Mouse (Mus musculus): Measurements from ENCODE around the gene Fam240b.
A peak's percentile ranks its signal among the peaks of the same experiment; 100 is the strongest.
"Not testable (repeated sequence)": the region's sequence is repeated elsewhere in the genome, so short reads cannot be mapped to it uniquely, and the experiment has no call there.

Fam240b gene

GRCm38 (mm10) chr13:64497692-64498091, at the start of gene Fam240b:
Gene Fam240b (minus strand): TSS chr13:64497792.
- no peak for DNase-seq

DNA sequence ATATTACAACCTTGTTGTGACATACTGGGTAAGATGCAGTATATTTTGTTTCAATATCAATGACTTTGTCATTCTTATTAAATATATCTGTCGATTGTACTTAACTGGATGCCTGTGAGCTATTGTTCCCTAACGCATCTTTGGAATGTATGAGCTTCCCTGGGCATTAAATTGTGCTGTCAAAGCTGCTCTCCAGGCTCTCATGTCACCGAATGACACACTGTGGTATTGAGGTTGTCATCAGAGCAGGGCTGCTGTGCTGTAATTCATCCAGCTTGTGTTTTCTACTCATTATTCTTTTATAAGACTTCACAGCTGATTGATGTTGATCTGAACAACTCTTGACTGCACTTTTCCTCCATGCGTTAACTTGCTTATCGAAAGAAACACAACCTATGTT, 32.5 kb upstream of the Fam240b start:
- no peak for DNase-seq

- no peak for DNase-seq
Observed at GRCm38 (mm10) chr13:64526515-64527285, 29.1 kb upstream of the Fam240b start.

- no peak for DNase-seq
Observed at GRCm38 (mm10) chr13:64514247-64514646, 16.7 kb upstream of the Fam240b start.

- DNase-seq: no peak
Observed at GRCm38 (mm10) chr13:64511616-64512015, 14.0 kb upstream of the Fam240b start.

GRCm38 (mm10) chr13:64507361-64507760, 9.8 kb upstream of the Fam240b start:
- no peak for DNase-seq

- no peak for DNase-seq
Observed at GRCm38 (mm10) chr13:64502833-64503232, 5.2 kb upstream of the Fam240b start.

- DNase-seq: no peak
Observed at GRCm38 (mm10) chr13:64493586-64493985, 4.0 kb downstream of the Fam240b start.

GRCm38 (mm10) chr13:64489886-64490285, 7.7 kb downstream of the Fam240b start:
- DNase-seq: no peak

DNA sequence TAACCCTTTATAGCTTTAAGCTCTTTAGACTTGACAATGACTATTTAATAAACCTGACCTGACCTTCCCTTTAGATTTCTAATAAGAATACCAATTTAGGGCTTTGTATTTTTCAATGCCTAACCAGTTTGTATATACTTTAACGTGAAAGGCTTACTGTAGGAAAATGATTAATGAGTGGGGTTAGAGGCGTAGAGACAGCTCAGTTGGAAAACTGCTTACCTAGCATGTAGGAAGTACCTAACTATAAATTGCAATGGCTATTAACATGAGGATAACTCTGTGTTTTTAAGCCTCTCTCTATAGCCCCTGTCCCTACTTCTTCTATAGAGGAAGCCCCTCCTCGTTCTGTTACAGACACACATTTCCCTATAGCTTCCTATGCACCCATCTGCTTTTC, 17.6 kb downstream of the Fam240b start:
- no peak for DNase-seq

DNA sequence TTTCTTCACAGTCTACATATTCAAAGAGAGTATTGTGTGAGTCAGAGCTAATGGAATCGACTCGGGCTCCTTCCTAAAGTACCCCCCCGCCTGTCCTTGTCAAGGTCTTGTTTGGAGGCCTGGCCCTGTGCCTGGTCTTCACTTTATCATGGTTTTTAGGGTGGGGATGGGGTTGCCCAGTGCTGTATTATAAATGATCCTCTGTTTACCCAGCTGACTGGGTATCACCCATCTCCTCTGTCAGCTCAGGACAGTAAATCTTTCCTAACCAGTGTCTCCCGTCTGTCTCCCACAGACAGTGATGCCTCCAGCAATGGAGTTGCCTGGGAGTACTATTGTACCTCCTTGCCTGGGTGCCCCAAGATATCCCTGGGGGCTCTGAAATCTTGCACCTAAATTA, 19.6 kb downstream of the Fam240b start:
- no peak for DNase-seq

- DNase-seq: peak in 1 of 2 experiments; percentile 8
Observed at GRCm38 (mm10) chr13:64467886-64468285, 29.7 kb downstream of the Fam240b start.

GRCm38 (mm10) chr13:64465166-64465565, 32.4 kb downstream of the Fam240b start:
- DNase-seq: no peak

- no peak for DNase-seq
Observed at GRCm38 (mm10) chr13:64462581-64462980, 35.0 kb downstream of the Fam240b start.

GRCm38 (mm10) chr13:64458181-64458580, 39.4 kb downstream of the Fam240b start:
- no peak for DNase-seq

- DNase-seq: not testable (repeated sequence)
Observed at GRCm38 (mm10) chr13:64457225-64457978, 40.2 kb downstream of the Fam240b start.

- DNase-seq: no peak
Observed at GRCm38 (mm10) chr13:64450001-64450794, 47.4 kb downstream of the Fam240b start.

GRCm38 (mm10) chr13:64448729-64449128, 48.9 kb downstream of the Fam240b start:
- DNase-seq: no peak

GRCm38 (mm10) chr13:64447947-64448346, 49.6 kb downstream of the Fam240b start:
- DNase-seq: no peak

DNA sequence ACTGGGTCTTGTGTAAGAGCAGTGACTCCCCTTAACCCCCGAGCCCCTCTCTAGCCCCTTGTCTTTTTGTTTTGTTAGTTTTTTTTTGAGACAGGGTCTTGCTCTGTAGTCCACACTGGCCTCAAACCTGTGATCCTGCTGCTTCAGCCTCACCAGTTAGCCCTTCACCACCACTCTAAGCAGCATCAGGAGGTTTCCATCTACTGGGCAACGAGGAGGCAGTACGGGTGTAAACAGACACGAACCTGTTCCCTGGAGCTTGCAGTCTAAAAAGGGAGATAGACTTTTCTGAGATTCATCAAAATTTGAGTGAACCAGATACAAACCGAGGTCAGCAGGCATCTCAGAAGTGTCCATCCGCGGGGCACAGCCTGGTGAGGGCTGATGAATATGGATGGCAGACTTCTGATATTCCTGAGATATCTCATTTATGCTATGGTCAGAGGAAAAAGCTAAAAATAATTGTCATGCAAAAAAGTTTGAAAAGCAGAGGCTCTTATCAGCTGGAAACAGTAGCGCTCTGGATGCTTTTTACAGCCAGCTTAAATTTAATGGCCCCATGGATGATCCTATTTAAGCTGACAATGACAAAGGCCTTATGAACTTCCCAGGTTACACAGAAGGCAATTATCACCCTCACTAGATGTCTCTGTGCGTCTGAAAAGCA, 52.2 kb downstream of the Fam240b start:
- DNase-seq: no peak

- no peak for DNase-seq
Observed at GRCm38 (mm10) chr13:64443263-64443894, 54.2 kb downstream of the Fam240b start.

GRCm38 (mm10) chr13:64440592-64440991, 57.0 kb downstream of the Fam240b start:
- no peak for DNase-seq
